Mouse (Mus musculus) heart, embryonic 11.5 days (tissue): ENCODE results near the gene Gjb4. TPM values are rescaled to one million over a fixed set of nuclear protein-coding genes. Genes with fewer than 3 reads are reported as not detected.
A peak's percentile ranks its signal among the peaks of the same experiment; 100 is the strongest.

Experiments
- ATAC-seq: fragments of 200-750 bp; cut with Nextera tagmentation; replicated peaks from 2 replicates; pipeline ENCODE4 v1.8.0; 2017; ENCODE audit warnings: moderate library complexity; ENCODE audit not compliant: insufficient number of reproducible peaks, low FRiP score, low TSS enrichment
- H3K27ac ChIP-seq: fragments of 300-500 bp; sonication (generic); 2 replicates; pipeline ENCODE4 v1.5.1; 2014; ENCODE audit warnings: mild to moderate bottlenecking, low read depth, low read length
- H3K27me3 ChIP-seq: fragments of 300-500 bp; sonication (generic); 2 replicates; pipeline ENCODE4 v1.6.1; 2014; ENCODE audit warnings: mild to moderate bottlenecking, low read length, mixed read lengths; ENCODE audit not compliant: control insufficient read depth, insufficient read depth
- H3K36me3 ChIP-seq: fragments of 300-500 bp; sonication (generic); 2 replicates; pipeline ENCODE4 v1.6.1; 2014; ENCODE audit warnings: mild to moderate bottlenecking, low read length, moderate library complexity, mixed read lengths; ENCODE audit not compliant: control insufficient read depth, insufficient read depth
- H3K4me1 ChIP-seq: fragments of 300-500 bp; sonication (generic); 2 replicates; pipeline ENCODE4 v1.6.1; 2014; ENCODE audit warnings: low read length; ENCODE audit not compliant: control insufficient read depth, insufficient read depth
- H3K4me2 ChIP-seq: fragments of 300-500 bp; sonication (generic); 2 replicates; pipeline ENCODE4 v1.6.1; 2014; ENCODE audit warnings: mild to moderate bottlenecking, moderate library complexity
- H3K4me3 ChIP-seq: fragments of 300-500 bp; sonication (generic); 2 replicates; pipeline ENCODE4 v1.5.1; 2014; ENCODE audit warnings: low read depth, low read length
- H3K9ac ChIP-seq: fragments of 300-500 bp; sonication (generic); 2 replicates; pipeline ENCODE4 v1.6.1; 2014; ENCODE audit warnings: mild to moderate bottlenecking, low read depth, low read length, moderate library complexity
- H3K9me3 ChIP-seq: fragments of 300-500 bp; sonication (generic); replicated peaks from 2 replicates; pipeline ENCODE4 v1.6.1; 2016; ENCODE audit warnings: low read length; ENCODE audit not compliant: control insufficient read depth
- WGBS: fragments of 180-500 bp; shearing (Covaris S2); extraction: QIAGEN DNeasy Blood & Tissue Kit; methylation state at CpG from one replicate; pipeline ENCODE4 v1.1.7; 2014; ENCODE audit not compliant: insufficient replicate concordance; 5-methylcytosine and 5-hydroxymethylcytosine counted together
- polyA plus RNA-seq: library from polyadenylated mRNA; unstranded; fragments of >200 nt; fragmentation: Nextera tagmentation; extraction: Ambion mirVana; gene quantifications from 2 replicates; pipeline ENCODE4 v1.2.1, GENCODE M21; 2014

The Gjb4 gene
- polyA plus RNA-seq, 1 experiment from 2014 or later = not detected

DNA sequence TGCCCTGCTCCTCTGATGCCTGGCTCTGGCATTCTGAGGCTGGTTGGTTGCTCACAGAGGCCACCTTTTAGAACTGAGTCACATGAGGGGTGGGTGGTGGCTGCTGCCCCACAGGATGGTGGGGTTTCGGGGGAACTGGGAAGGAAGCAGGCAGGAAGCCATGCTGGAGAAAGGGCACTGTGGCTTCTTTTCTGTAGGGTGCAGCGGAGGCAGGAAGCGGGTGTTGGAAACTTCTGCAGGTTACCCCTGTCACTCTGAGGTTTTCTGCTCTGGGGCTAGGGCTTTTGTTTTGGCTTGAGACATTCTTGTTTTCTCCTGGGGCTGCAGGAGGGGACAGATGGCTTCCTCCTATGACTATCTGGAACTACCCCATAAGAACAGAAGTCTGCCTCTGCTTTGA lies 8.6 kb upstream of the Gjb4 start:
- Histone ChIP-seq H3K36me3 (no peaks in the 10 kb centered on the region), H3K27ac (no peak overlapping the region), H3K9ac (no peak overlapping the region), H3K4me2 (no peak overlapping the region), H3K4me1 (peaks cover 16% of the 10 kb centered on the region), H3K9me3 (no peaks in the 10 kb centered on the region), H3K27me3 (peaks cover 10% of the 10 kb centered on the region; the same call in 1 of the 2 replicates), H3K4me3 (no peak overlapping the region)
- no peak for ATAC-seq
- 65% methylated on average over 3 of the region's 3 CpGs for WGBS

DNA sequence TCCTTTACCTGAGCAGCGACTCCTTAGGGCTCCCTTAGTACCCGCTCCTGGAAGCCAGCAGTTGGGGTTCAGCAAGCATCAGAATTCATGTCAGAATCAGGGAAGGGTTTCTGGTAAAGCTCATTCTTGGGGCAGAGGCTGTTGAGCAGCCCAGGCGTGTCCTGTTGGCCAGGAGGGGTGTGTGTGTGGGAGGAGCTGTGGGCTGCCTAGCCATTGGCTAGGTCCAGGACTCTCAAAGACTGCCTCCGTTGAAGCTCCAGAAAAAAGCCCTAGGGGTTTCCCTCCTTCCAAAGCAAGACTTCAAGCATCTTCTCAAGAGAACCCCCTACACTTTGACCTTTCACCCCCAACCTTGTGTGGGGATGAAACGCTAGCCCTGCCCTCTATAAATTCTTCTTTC lies 4.1 kb upstream of the Gjb4 start, which contains the start of gene Gjb5:
Gene Gjb5, minus strand, starts transcription at position 164 of the 400 bp plus-strand sequence.
- no peak for ATAC-seq
- no peaks in the 10 kb centered on the region for H3K9me3 ChIP-seq
- H3K27ac ChIP-seq = no peak within 1 kb of the TSS
- no peak within 1 kb of the TSS for H3K9ac ChIP-seq
- no peak within 1 kb of the TSS for H3K4me3 ChIP-seq
- H3K4me1 ChIP-seq = peaks cover 13% of the 10 kb centered on the region
- WGBS = 29% methylated on average over 5 of the region's 5 CpGs
- no peaks in the 10 kb centered on the region for H3K36me3 ChIP-seq
- peaks cover 12% of the 10 kb centered on the region for H3K27me3 ChIP-seq
- H3K4me2 ChIP-seq = peak within 1 kb of the TSS; percentile 8; the same call in 1 of the 2 replicates

DNA sequence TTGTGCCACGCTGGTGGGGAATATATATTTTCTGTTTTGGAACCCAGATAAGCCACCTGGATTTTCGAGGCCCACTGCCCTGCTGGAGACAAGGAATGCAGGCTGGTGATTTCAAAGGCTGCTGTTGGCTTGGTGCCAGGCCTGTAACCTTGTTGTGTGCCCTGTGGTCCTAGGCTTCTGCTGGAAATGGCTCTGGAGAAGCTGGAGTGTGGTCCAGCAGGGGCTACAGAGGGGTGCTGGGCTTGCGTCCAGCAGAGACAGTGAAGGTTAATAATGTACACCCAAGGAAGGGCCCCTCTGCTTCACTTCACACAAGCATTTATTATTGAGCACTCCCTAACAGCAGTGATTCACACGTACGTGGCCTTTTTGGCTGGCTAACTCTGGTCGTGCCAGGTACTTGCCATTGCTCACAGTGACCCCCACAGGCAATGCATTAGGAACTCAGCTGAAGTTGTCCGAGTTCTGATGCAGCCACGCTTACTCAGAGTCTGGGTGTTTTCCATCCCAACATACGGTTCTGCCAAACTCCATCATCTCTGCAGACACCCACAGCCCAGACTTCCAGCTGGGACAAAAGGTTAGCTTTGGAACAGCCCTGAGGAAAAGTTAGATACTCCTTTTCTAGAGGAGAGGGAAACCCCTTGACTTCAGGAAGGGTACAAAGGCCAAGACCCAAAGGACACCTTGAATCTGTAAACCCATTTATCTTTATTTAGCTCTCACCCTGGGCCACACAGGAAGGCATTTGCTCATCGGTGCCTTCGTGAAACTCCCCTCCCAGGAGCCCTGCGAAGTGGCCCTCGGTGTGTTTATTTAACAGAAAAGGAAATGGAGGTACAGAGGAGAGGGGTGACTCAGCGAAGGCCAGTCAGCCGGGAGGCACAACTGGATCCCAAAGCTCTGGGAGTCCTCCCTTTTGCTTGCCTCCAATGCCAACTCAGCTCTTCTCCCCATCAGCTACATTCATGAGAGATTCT lies 915 bp upstream of the Gjb4 start:
- ATAC-seq = no peak
- Histone ChIP-seq H3K4me1 (peaks cover 13% of the 10 kb centered on the region), H3K27ac (no peak overlapping the region)

DNA sequence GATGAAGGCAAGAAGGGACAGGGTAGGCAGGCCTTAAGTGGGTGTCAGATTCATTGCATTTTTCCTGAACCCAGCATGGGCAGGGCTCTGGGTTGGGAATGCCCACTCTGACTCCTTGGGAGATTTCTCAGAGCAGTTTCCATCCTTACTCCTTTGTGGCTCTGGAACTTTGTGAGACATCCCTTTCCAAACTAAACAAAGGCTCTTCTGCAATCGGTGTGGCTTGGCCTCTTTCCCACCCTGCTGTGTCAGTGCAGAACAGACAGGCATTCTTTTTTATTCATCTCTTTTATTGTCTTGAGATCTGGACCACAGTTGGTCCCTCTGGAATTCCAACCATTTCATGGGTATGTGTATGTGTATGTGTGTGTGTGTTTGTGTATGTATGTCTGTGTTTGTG lies 1.3 kb downstream of the Gjb4 start:
- H3K36me3 ChIP-seq = no peaks in the 10 kb centered on the region
- no peaks in the 10 kb centered on the region for H3K9me3 ChIP-seq
- peaks cover 2% of the 10 kb centered on the region; the same call in 1 of the 2 replicates for H3K27me3 ChIP-seq
- H3K9ac ChIP-seq = no peak overlapping the region
- H3K4me2 ChIP-seq = no peak overlapping the region
- ATAC-seq = no peak
- 76% methylated on average over 1 of the region's 1 CpGs for WGBS
- peaks cover 10% of the 10 kb centered on the region for H3K4me1 ChIP-seq
- no peak overlapping the region for H3K4me3 ChIP-seq
- no peak overlapping the region for H3K27ac ChIP-seq

More for the DNA sequence above, 915 bp upstream of the Gjb4 start:
- 50% methylated on average over 15 of the region's 15 CpGs for WGBS
- no peak overlapping the region for H3K4me2 ChIP-seq
- H3K36me3 ChIP-seq = no peaks in the 10 kb centered on the region
- H3K4me3 ChIP-seq = no peak overlapping the region
- H3K27me3 ChIP-seq = peaks cover 9% of the 10 kb centered on the region
- no peaks in the 10 kb centered on the region for H3K9me3 ChIP-seq
- H3K9ac ChIP-seq = no peak overlapping the region

DNA sequence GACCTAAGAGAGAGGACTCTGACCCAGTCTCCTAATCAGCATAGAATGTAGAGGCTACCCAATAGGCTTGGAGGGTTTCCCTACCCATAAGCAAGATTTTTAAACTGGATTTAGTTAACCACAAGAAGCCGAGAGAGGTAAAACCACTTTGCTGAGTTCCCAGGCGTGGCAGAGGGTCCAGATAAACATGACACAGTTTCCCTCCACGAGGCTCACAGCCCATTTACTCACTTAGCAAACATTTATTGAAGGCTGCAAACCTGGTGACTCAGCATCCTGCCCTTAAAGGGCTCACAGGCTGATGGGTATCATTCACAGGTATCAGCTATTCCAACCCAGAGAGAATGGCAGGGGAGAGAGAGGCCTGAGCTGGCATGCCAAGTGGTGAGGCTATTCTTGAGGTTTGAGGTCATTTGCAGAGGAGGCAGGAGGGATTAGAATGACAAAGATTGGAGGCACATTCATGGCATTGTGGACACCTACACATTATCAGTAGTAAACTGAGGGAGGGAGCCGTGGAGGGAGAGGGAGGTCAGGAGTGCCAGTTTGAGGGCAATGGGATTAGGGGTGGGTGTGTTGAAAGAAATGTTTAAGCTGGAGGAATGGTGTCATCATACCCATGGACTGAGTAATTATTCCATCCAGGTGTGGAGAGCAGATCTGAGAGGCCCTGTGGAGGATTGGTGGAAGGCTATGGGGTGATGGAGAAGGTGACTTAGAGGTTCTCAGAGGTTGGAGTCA lies 4.2 kb downstream of the Gjb4 start:
- Histone ChIP-seq H3K9ac (no peak overlapping the region), H3K36me3 (no peaks in the 10 kb centered on the region), H3K27me3 (no peaks in the 10 kb centered on the region), H3K27ac (no peak overlapping the region), H3K4me2 (no peak overlapping the region), H3K4me3 (no peak overlapping the region), H3K4me1 (peaks cover 10% of the 10 kb centered on the region), H3K9me3 (no peaks in the 10 kb centered on the region)
- WGBS = 61% methylated on average over 4 of the region's 4 CpGs
- ATAC-seq = no peak

DNA sequence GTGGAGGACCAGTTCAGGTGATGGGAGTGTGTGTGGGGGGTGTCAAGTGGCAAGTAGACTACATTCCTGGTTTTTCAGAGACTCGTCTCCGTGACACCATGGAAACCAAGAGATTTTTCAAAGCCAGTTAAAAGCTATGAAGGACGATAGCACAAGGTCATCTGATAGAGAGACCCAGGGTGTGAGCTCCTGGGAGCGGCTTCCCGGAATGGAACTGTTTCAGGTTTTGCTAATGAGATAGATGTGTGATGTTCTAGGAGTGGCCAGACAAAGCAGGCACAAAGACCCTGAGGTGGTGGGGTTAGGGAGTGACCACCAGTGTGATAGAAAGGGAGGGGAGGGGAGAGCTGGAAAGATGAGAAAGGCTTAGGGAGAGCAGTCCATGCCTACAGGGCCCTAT lies 8.9 kb downstream of the Gjb4 start:
- H3K4me2 ChIP-seq = no peak overlapping the region
- no peaks in the 10 kb centered on the region for H3K36me3 ChIP-seq
- 69% methylated on average over 5 of the region's 5 CpGs for WGBS
- H3K27me3 ChIP-seq = peaks cover 4% of the 10 kb centered on the region; the same call in 1 of the 2 replicates
- no peaks in the 10 kb centered on the region for H3K4me1 ChIP-seq
- H3K27ac ChIP-seq = no peak overlapping the region
- H3K9ac ChIP-seq = no peak overlapping the region
- H3K4me3 ChIP-seq = no peak overlapping the region
- ATAC-seq = no peak
- no peaks in the 10 kb centered on the region for H3K9me3 ChIP-seq

DNA sequence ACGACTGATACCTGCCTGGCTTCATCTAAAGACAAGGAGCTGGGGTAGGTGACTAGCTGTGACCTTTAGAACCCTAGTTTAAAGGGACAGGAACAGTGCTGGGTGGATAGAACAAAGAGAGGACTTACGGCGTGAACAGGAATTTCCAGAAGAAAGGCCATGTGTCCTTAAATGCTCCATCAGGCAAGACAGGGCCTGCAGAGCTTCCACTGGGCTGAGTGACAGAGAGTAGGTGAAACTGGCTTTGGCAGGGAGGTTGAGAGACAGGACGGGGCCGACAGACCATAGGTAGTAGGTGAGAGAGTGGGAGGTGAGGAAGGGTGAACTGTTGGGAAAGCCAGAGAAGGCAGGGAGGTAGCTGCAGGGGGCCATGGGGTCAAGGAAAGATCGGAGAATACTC lies 12.5 kb downstream of the Gjb4 start:
- ATAC-seq = no peak
- peaks cover 4% of the 10 kb centered on the region; the same call in 1 of the 2 replicates for H3K27me3 ChIP-seq
- H3K4me2 ChIP-seq = no peak overlapping the region
- WGBS = 57% methylated on average over 6 of the region's 6 CpGs
- H3K27ac ChIP-seq = no peak overlapping the region
- no peak overlapping the region for H3K9ac ChIP-seq
- H3K4me3 ChIP-seq = no peak overlapping the region
- no peaks in the 10 kb centered on the region for H3K9me3 ChIP-seq
- no peaks in the 10 kb centered on the region for H3K4me1 ChIP-seq
- H3K36me3 ChIP-seq = no peaks in the 10 kb centered on the region

DNA sequence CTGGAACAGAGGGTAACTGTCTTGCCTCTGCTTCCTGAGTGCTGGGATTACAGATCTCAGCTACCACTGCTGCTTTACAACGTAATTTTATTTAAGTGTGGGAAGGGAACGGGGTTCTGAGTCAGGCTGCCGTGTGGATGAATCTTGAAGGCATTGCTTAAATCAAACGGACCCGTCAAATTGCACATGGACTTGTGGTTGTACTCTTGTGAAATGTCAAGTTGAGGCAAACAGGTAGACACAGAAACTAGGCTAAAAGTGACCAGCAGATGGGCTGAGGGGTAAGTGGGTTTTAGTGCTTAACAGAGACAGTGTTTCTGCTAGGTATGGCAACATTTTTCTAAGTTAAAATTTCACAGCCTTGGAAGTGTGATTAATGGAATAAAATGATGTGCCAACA lies 16.2 kb downstream of the Gjb4 start:
- H3K27ac ChIP-seq = no peak overlapping the region
- peaks cover 7% of the 10 kb centered on the region for H3K27me3 ChIP-seq
- no peaks in the 10 kb centered on the region for H3K4me1 ChIP-seq
- no peak overlapping the region for H3K4me2 ChIP-seq
- no peak overlapping the region for H3K9ac ChIP-seq
- no peaks in the 10 kb centered on the region for H3K36me3 ChIP-seq
- H3K9me3 ChIP-seq = no peaks in the 10 kb centered on the region
- no peak for ATAC-seq
- H3K4me3 ChIP-seq = no peak overlapping the region
- WGBS = 76% methylated on average over 5 of the region's 5 CpGs
